Mouse (Mus musculus) heart, postnatal 0 days (tissue): ENCODE data around the gene Grid1. TPM values are rescaled to one million over a fixed set of nuclear protein-coding genes. Genes with fewer than 3 reads are reported as not detected.

Experiments used
- ATAC-seq: fragments of 200-750 bp; cut with Nextera tagmentation; 2 replicates; pipeline ENCODE4 v1.8.0; 2017; ENCODE audit warnings: low read depth, moderate number of reproducible peaks, moderate library complexity; ENCODE audit not compliant: insufficient read depth
- DNase-seq: peaks from one replicate; pipeline ENCODE4 v3.0.0-alpha.2; 2016; ENCODE audit warnings: low spot score
- H3K27ac ChIP-seq: fragments of 300-500 bp; sonication (generic); 2 replicates; pipeline ENCODE4 v1.5.1; 2014; ENCODE audit warnings: low read depth, mild to moderate bottlenecking
- H3K27me3 ChIP-seq: fragments of 300-500 bp; sonication (generic); 2 replicates; pipeline ENCODE4 v1.6.1; 2014; ENCODE audit warnings: low read length, mixed read lengths; ENCODE audit not compliant: control insufficient read depth, insufficient read depth
- H3K36me3 ChIP-seq: fragments of 300-500 bp; sonication (generic); replicated peaks from 2 replicates; pipeline ENCODE4 v1.6.1; 2014; ENCODE audit warnings: low read length, mixed read lengths; ENCODE audit not compliant: control insufficient read depth, insufficient read depth
- H3K4me1 ChIP-seq: fragments of 300-500 bp; sonication (generic); 2 replicates; pipeline ENCODE4 v1.6.1; 2014; ENCODE audit warnings: antibody characterized with exemption; ENCODE audit not compliant: control insufficient read depth, insufficient read depth
- H3K4me2 ChIP-seq: fragments of 300-500 bp; sonication (generic); 2 replicates; pipeline ENCODE4 v1.6.1; 2014; ENCODE audit warnings: low read depth, mild to moderate bottlenecking, low read length, moderate library complexity
- H3K4me3 ChIP-seq: fragments of 300-500 bp; sonication (generic); 2 replicates; pipeline ENCODE4 v1.5.1; 2014; ENCODE audit warnings: low read depth, low read length
- H3K9ac ChIP-seq: fragments of 300-500 bp; sonication (generic); replicated peaks from 2 replicates; pipeline ENCODE4 v1.6.1; 2014; ENCODE audit warnings: low read depth, low read length, mixed read lengths
- H3K9me3 ChIP-seq: fragments of 300-500 bp; sonication (generic); replicated peaks from 2 replicates; pipeline ENCODE4 v1.6.1; 2016; ENCODE audit warnings: low read length; ENCODE audit not compliant: control insufficient read depth
- CTCF ChIP-seq: IDR thresholded peaks from 2 replicates; pipeline ENCODE4 v1.5.1; 2016; ENCODE audit warnings: antibody characterized with exemption, control low read depth, low read depth
- EP300 ChIP-seq: IDR thresholded peaks from 2 replicates; pipeline ENCODE4 v1.6.1; 2016; ENCODE audit warnings: antibody characterized with exemption, low read depth
- WGBS: fragments of 180-500 bp; shearing (Covaris S2); extraction: QIAGEN DNeasy Blood & Tissue Kit; methylation state at CpG from one replicate; pipeline ENCODE4 v1.1.7; 2014; 5-methylcytosine and 5-hydroxymethylcytosine counted together
- polyA plus RNA-seq: library from polyadenylated mRNA; unstranded; fragments of >200 nt; fragmentation: Nextera tagmentation; extraction: Ambion mirVana; gene quantifications from 2 replicates; pipeline ENCODE4 v1.2.1, GENCODE M21; 2015
- total RNA-seq: library from RNA; depleted of rRNA; stranded (reverse); fragments of >200 nt; gene quantifications from 2 replicates; pipeline ENCODE4 v1.2.3, GENCODE M21; 2014; ENCODE audit warnings: low replicate concordance; rRNA removed

Gene Grid1
- 0.54 TPM in 1 of 2 replicates, not detected in the other for total RNA-seq
- polyA plus RNA-seq: 0.03 and 0.05 TPM in 2 replicates

DNA sequence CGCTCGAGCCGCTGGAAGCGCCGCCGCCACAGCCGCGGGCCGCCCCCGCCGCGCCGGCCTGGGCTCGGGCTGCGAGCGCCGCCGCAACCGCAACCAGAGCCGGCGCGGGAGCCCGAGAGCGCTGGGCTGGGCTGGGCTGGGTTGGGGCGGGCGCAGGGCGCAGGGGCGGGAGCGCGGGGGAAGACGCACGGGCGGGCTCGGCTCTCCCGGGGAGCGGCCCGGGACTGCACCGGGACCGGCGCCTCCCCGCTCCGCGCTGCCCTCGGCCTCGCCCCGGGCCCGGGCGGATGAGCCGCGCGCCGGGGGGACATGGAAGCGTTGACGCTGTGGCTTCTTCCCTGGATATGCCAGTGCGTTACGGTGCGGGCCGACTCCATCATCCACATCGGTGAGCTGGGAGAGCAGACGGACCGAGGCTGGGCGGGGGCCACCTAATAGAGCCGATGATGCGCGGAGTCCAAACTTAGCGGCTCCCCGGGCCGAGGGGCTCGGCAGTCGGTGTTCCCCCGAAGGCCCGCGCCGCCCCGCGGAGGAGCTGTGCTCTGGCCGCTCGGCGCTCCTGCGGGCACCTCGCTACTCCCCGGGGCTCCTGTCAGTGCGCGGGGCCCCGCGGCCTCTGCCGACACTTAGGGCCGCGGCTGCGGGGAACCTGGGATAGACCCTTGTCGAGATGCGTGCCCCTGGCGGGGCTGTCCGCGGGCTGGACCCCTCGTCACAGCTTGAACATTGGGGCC, at the start of gene Grid1:
Gene Grid1 (plus strand): TSS at position 190 of the 734 bp plus-strand sequence.
- WGBS: under 1% methylated on average over 90 of the region's 96 CpGs
- Histone ChIP-seq H3K36me3 (no peaks in the 10 kb centered on the region), H3K9me3 (no peaks in the 10 kb centered on the region), H3K27me3 (peaks cover 90% of the 10 kb centered on the region), H3K4me1 (no peaks in the 10 kb centered on the region), H3K9ac (no peak within 1 kb of the TSS), H3K27ac (no peak within 1 kb of the TSS), H3K4me3 (peak within 1 kb of the TSS; percentile 52), H3K4me2 (peak within 1 kb of the TSS; percentile 90)
- TF ChIP-seq EP300 (no peak), CTCF (no peak)
- DNase-seq (no peak), ATAC-seq (peak; percentile 31; the same call in 1 of the 2 replicates)

DNA sequence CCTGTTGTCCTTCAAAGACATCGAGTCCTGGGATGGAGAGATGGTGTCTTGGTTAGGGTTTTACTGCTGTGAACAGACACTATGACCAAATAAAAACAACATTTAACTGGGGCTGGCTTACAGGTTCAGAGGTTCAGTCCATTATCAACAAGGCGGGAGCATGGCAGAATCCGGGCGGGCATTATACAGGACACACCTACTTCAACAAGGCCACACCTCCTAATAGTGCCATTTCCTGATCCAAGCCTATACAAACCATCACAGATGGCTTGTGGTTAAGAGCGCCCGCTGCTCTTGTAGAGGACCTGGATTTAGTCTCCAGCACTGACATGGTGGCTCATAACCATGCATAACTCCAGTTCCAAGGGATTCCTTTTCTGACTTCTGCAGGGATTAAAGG, 49.4 kb upstream of the Grid1 start:
- Histone ChIP-seq H3K4me2 (no peak overlapping the region), H3K9me3 (no peaks in the 10 kb centered on the region), H3K27ac (no peak overlapping the region), H3K4me1 (peaks cover 8% of the 10 kb centered on the region; the same call in 1 of the 2 replicates), H3K27me3 (peaks cover 2% of the 10 kb centered on the region; the same call in 1 of the 2 replicates), H3K9ac (no peak overlapping the region), H3K36me3 (no peaks in the 10 kb centered on the region), H3K4me3 (no peak overlapping the region)
- no peak for TF ChIP-seq CTCF
- no peak for TF ChIP-seq EP300
- DNase-seq: no peak
- ATAC-seq: no peak
- 80% methylated on average over 6 of the region's 6 CpGs for WGBS

DNA sequence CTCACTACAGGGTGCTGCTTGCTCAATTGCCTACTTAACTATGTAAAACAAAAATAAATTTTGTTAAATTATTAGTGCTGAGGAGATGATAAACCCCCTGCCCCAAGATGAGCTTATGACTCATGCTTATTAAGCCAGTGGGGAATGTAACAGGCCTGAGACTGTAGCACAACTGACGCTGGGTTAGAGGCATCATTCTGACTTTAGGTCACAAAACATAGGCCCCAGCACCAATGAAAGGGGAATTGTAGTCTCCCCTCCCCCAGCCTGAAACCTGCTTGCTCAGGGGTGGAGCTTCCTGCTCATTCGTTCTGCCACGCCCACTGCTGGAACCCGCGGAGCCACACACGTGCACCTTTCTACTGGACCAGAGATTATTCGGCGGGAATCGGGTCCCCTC, 48.3 kb upstream of the Grid1 start:
- Histone ChIP-seq H3K36me3 (no peaks in the 10 kb centered on the region), H3K4me2 (no peak overlapping the region), H3K9ac (no peak overlapping the region), H3K9me3 (no peaks in the 10 kb centered on the region), H3K27ac (no peak overlapping the region), H3K4me3 (no peak overlapping the region), H3K4me1 (peaks cover 8% of the 10 kb centered on the region; the same call in 1 of the 2 replicates), H3K27me3 (peaks cover 2% of the 10 kb centered on the region; the same call in 1 of the 2 replicates)
- no peak for ATAC-seq
- WGBS: 31% methylated on average over 9 of the region's 9 CpGs
- DNase-seq: no peak
- TF ChIP-seq CTCF (no peak), EP300 (no peak)

DNA sequence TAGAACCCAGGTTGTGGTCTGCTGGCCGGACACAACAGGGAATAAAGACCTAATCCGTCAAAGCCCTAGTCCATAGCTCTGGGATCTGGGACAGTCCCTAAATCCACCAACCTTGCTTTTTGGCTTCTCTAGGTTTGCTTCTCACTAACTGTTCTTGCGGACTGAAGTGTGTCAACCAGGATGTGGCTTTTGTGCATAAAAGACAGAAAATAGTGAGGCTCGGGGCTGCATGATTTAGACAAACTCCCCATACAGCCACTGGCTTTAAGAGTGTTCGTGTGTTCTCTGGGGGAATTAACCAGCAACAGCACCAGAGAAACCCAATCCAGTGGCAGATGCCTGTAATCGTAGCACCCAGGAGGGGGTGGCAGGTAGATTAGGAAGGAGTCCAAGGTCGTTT, 47.8 kb upstream of the Grid1 start:
- peaks cover 8% of the 10 kb centered on the region; the same call in 1 of the 2 replicates for H3K4me1 ChIP-seq
- DNase-seq: no peak
- H3K9me3 ChIP-seq: no peaks in the 10 kb centered on the region
- no peak overlapping the region for H3K27ac ChIP-seq
- H3K9ac ChIP-seq: no peak overlapping the region
- H3K36me3 ChIP-seq: no peaks in the 10 kb centered on the region
- H3K27me3 ChIP-seq: peaks cover 2% of the 10 kb centered on the region; the same call in 1 of the 2 replicates
- 56% methylated on average over 7 of the region's 7 CpGs for WGBS
- no peak for TF ChIP-seq CTCF
- TF ChIP-seq EP300: no peak
- no peak for ATAC-seq
- no peak overlapping the region for H3K4me3 ChIP-seq
- H3K4me2 ChIP-seq: no peak overlapping the region

DNA sequence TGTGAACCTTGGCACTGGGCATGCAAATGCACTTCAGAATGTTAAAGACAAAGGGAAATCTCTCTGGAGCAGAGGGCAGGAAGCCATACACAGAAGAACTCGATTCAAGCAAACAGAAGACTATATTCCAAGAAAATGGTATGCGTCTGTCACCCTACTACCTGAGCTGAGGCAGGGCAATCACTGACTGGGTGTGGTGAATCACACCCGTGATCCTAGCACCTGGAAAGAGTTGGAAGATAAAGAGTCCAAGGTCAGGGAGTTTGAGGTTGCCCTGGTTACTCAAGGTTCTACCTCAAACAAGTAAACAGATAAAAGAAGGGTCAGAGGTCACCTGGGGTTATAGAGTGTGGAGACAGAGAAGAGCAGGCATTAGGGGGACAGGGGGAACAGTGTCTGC, 46.2 kb upstream of the Grid1 start:
- no peaks in the 10 kb centered on the region for H3K9me3 ChIP-seq
- DNase-seq: no peak
- peaks cover 2% of the 10 kb centered on the region; the same call in 1 of the 2 replicates for H3K27me3 ChIP-seq
- H3K4me2 ChIP-seq: no peak overlapping the region
- TF ChIP-seq EP300: no peak
- no peak for TF ChIP-seq CTCF
- H3K4me1 ChIP-seq: peaks cover 5% of the 10 kb centered on the region; the same call in 1 of the 2 replicates
- H3K27ac ChIP-seq: no peak overlapping the region
- H3K4me3 ChIP-seq: no peak overlapping the region
- WGBS: 77% methylated on average over 3 of the region's 3 CpGs
- H3K36me3 ChIP-seq: no peaks in the 10 kb centered on the region
- no peak for ATAC-seq
- H3K9ac ChIP-seq: no peak overlapping the region
